Mouse (Mus musculus): ENCODE results near the gene Gzmf. TPM values are rescaled to one million over a fixed set of nuclear protein-coding genes. Genes with fewer than 3 reads are reported as not detected.
A peak's percentile ranks its signal among the peaks of the same experiment; 100 is the strongest.

Gzmf gene
- total RNA-seq, 2 experiments from 2014 or later: not detected

- H3K27ac ChIP-seq: no peak overlapping the region
- H3K4me3 ChIP-seq: no peak overlapping the region
Measured at GRCm38 (mm10) chr14:56155340-56155739, 55.9 kb downstream of the Gzmf start.

More at GRCm38 (mm10) chr14:56155340-56155739, 55.9 kb downstream of the Gzmf start:
- DNase-seq (ENCODE audit: low spot score in 2 of 2): no peak
- peak; percentile 62 for TF ChIP-seq CTCF (conservative IDR thresholded peaks at IDR 0.05)

Other genes starting within 250 kb of the Gzmf start
- gene Mcpt1, start 193.4 kb downstream of the Gzmf start, total RNA-seq (2021): not detected
- gene Mcpt9, start 180.9 kb downstream of the Gzmf start, total RNA-seq (2021): not detected
- gene Mcpt2, start 169.4 kb downstream of the Gzmf start, total RNA-seq (2021): not detected
- gene Mcpt4, start 149.1 kb downstream of the Gzmf start, total RNA-seq (2021): under 1 TPM; 0.54 to 1.00 TPM
- gene Mcpt8, start 126.1 kb downstream of the Gzmf start, total RNA-seq (2021): not detected
- gene Ctsg, start 108.8 kb downstream of the Gzmf start, total RNA-seq (2021): not detected
- gene Gzme, start 90.8 kb downstream of the Gzmf start, total RNA-seq (2021): not detected
- not detected for gene Gzmd, start 78.8 kb downstream of the Gzmf start, total RNA-seq (2021)
- gene Gzmg, start 51.8 kb downstream of the Gzmf start, total RNA-seq (2021): not detected
- not detected for gene Gzmn, start 36.8 kb downstream of the Gzmf start, total RNA-seq (2021)
- not detected for gene Gzmc, start 23.2 kb upstream of the Gzmf start, total RNA-seq (2021)
- gene Gzmb, start 50.8 kb upstream of the Gzmf start, total RNA-seq (2021): not detected
- not detected for gene Atp12a, start 153.7 kb upstream of the Gzmf start, total RNA-seq (2021)
- gene Rnf17, start 191.2 kb upstream of the Gzmf start, total RNA-seq (2021): under 1 TPM; 0.51 to 0.79 TPM